Mouse (Mus musculus): ENCODE results near the gene A930017K11Rik. TPM values are rescaled to one million over a fixed set of nuclear protein-coding genes. Genes with fewer than 3 reads are reported as not detected.

A930017K11Rik gene
- under 1 TPM; 0.27 to 0.37 TPM for total RNA-seq (2021)
- 0.44 and 0.61 TPM in 2 replicates for polyA plus RNA-seq (2012; rRNA removed)
- long read RNA-seq, partial matches to known transcripts, result 1 of 2 reads
- long read RNA-seq, other reads (novel, unspliced or antisense), result 1 of 2 reads

- H3K36me3 ChIP-seq (ENCODE audit: control insufficient read depth, insufficient read depth, low read length), result no peaks in the 10 kb centered on the region
- H3K79me2 ChIP-seq (replicated peaks; ENCODE audit: control insufficient read depth, insufficient read depth, low read length), result no peaks in the 10 kb centered on the region
- no peaks in the 10 kb centered on the region for H3K4me1 ChIP-seq (ENCODE audit: control insufficient read depth, insufficient read depth, low read length)
- peak within 1 kb of the TSS; percentile 46 for H3K9ac ChIP-seq (ENCODE audit: low read depth, low read length)
- H3K27me3 ChIP-seq (ENCODE audit: control insufficient read depth, insufficient read depth, low read length), result peaks cover 6% of the 10 kb centered on the region; the same call in 1 of the 2 replicates
- WGBS, result 3% methylated on average over 58 of the region's 58 CpGs
- H3K27ac ChIP-seq, result no peak within 1 kb of the TSS
- peak within 1 kb of the TSS; percentile 40 for H3K4me3 ChIP-seq
- DNase-seq, result no peak
- no peak for TF ChIP-seq POLR2A (IDR thresholded peaks at IDR 0.05; ENCODE audit: insufficient read depth, low read depth, low read length)
- TF ChIP-seq EP300 (IDR thresholded peaks at IDR 0.05; ENCODE audit: insufficient read depth, low read depth, low read length), result no peak
- TF ChIP-seq CTCF (IDR thresholded peaks at IDR 0.05), result no peak
- intact Hi-C loops (cut with DNase I), result no loop called here
These were observed at the start of gene A930017K11Rik for GRCm38 (mm10) chr17:25951803-25952623. TSS of gene A930017K11Rik (minus strand) at chr17:25952565.

GRCm38 (mm10) chr17:25998425-25998824 lies 46.1 kb upstream of the A930017K11Rik start:
- Histone ChIP-seq H3K79me2 (replicated peaks; ENCODE audit: control insufficient read depth, insufficient read depth, low read length) (no peaks in the 10 kb centered on the region), H3K4me3 (no peak overlapping the region), H3K9ac (ENCODE audit: low read depth, low read length) (no peak overlapping the region), H3K27ac (no peak overlapping the region), H3K4me1 (ENCODE audit: control insufficient read depth, insufficient read depth, low read length) (no peaks in the 10 kb centered on the region), H3K27me3 (ENCODE audit: control insufficient read depth, insufficient read depth, low read length) (no peaks in the 10 kb centered on the region), H3K36me3 (ENCODE audit: control insufficient read depth, insufficient read depth, low read length) (no peaks in the 10 kb centered on the region)
- intact Hi-C loops (cut with DNase I), result no loop called here
- TF ChIP-seq CTCF (IDR thresholded peaks at IDR 0.05) (no peak), EP300 (IDR thresholded peaks at IDR 0.05; ENCODE audit: insufficient read depth, low read depth, low read length) (no peak), POLR2A (IDR thresholded peaks at IDR 0.05; ENCODE audit: insufficient read depth, low read depth, low read length) (no peak)
- DNase-seq, result no peak
- 90% methylated on average over 11 of the region's 11 CpGs for WGBS

- no peak for TF ChIP-seq CTCF (IDR thresholded peaks at IDR 0.05)
- 79% methylated on average over 3 of the region's 3 CpGs for WGBS
These were observed 41.1 kb upstream of the A930017K11Rik start for GRCm38 (mm10) chr17:25993489-25993888.

GRCm38 (mm10) chr17:25992274-25992673 lies 39.9 kb upstream of the A930017K11Rik start:
- no peak overlapping the region for H3K27ac ChIP-seq
- no peaks in the 10 kb centered on the region for H3K79me2 ChIP-seq (replicated peaks; ENCODE audit: control insufficient read depth, insufficient read depth, low read length)
- H3K4me1 ChIP-seq (ENCODE audit: control insufficient read depth, insufficient read depth, low read length), result no peaks in the 10 kb centered on the region
- H3K9ac ChIP-seq (ENCODE audit: low read depth, low read length), result no peak overlapping the region
- no peak overlapping the region for H3K4me3 ChIP-seq
- no peaks in the 10 kb centered on the region for H3K36me3 ChIP-seq (ENCODE audit: control insufficient read depth, insufficient read depth, low read length)
- 95% methylated on average over 4 of the region's 4 CpGs for WGBS
- no peak for TF ChIP-seq POLR2A (IDR thresholded peaks at IDR 0.05; ENCODE audit: insufficient read depth, low read depth, low read length)
- TF ChIP-seq EP300 (IDR thresholded peaks at IDR 0.05; ENCODE audit: insufficient read depth, low read depth, low read length), result no peak
- TF ChIP-seq CTCF (IDR thresholded peaks at IDR 0.05), result no peak
- DNase-seq, result no peak
- H3K27me3 ChIP-seq (ENCODE audit: control insufficient read depth, insufficient read depth, low read length), result no peaks in the 10 kb centered on the region
- intact Hi-C loops (cut with DNase I), result no loop called here

More at GRCm38 (mm10) chr17:25993489-25993888, 41.1 kb upstream of the A930017K11Rik start:
- H3K27ac ChIP-seq, result no peak overlapping the region
- intact Hi-C loops (cut with DNase I), result no loop called here
- no peaks in the 10 kb centered on the region for H3K36me3 ChIP-seq (ENCODE audit: control insufficient read depth, insufficient read depth, low read length)
- H3K79me2 ChIP-seq (replicated peaks; ENCODE audit: control insufficient read depth, insufficient read depth, low read length), result no peaks in the 10 kb centered on the region
- no peak overlapping the region for H3K9ac ChIP-seq (ENCODE audit: low read depth, low read length)
- H3K4me1 ChIP-seq (ENCODE audit: control insufficient read depth, insufficient read depth, low read length), result no peaks in the 10 kb centered on the region
- no peak overlapping the region for H3K4me3 ChIP-seq
- DNase-seq, result no peak
- H3K27me3 ChIP-seq (ENCODE audit: control insufficient read depth, insufficient read depth, low read length), result no peaks in the 10 kb centered on the region

- TF ChIP-seq CTCF (IDR thresholded peaks at IDR 0.05) (no peak), POLR2A (IDR thresholded peaks at IDR 0.05; ENCODE audit: insufficient read depth, low read depth, low read length) (no peak), EP300 (IDR thresholded peaks at IDR 0.05; ENCODE audit: insufficient read depth, low read depth, low read length) (no peak)
- H3K36me3 ChIP-seq (ENCODE audit: control insufficient read depth, insufficient read depth, low read length), result no peaks in the 10 kb centered on the region
- no peak overlapping the region for H3K9ac ChIP-seq (ENCODE audit: low read depth, low read length)
- DNase-seq, result no peak
- intact Hi-C loops (cut with DNase I), result no loop called here
- no peak overlapping the region for H3K4me3 ChIP-seq
- no peaks in the 10 kb centered on the region for H3K27me3 ChIP-seq (ENCODE audit: control insufficient read depth, insufficient read depth, low read length)
- H3K27ac ChIP-seq, result no peak overlapping the region
- H3K4me1 ChIP-seq (ENCODE audit: control insufficient read depth, insufficient read depth, low read length), result no peaks in the 10 kb centered on the region
- 77% methylated on average over 5 of the region's 5 CpGs for WGBS
- H3K79me2 ChIP-seq (replicated peaks; ENCODE audit: control insufficient read depth, insufficient read depth, low read length), result no peaks in the 10 kb centered on the region
These were observed 38.0 kb upstream of the A930017K11Rik start for GRCm38 (mm10) chr17:25990331-25990730.

All from heart, adult 2 months (tissue).